Mouse (Mus musculus): ENCODE data around the gene Plin1. TPM values are rescaled to one million over a fixed set of nuclear protein-coding genes. Genes with fewer than 3 reads are reported as not detected.

Plin1 gene
- polyA plus RNA-seq (2012; rRNA removed), result not detected in 2 replicates

DNA sequence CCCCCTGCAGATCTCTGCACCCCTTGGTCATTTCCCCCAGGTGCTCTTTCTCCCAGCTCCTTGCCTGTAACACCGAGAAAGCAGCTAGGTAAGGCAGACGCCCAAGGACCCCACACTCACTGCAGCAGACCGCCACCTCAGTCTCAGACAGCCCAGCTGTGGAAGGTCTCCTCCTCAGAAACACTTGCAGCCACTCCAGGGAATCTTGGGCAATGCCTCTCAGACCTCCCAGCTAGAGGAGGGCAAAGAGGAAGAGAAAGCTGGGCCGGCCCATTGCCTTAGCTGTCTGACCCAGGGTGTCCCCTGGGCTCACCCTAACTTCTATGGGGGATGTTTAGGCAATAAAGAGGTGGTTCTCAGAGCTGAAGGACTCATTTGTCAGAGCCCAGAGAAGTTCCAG lies at the start of gene Plin1:
Gene Plin1 (minus strand): TSS at position 282 of the 400 bp plus-strand sequence.

DNA sequence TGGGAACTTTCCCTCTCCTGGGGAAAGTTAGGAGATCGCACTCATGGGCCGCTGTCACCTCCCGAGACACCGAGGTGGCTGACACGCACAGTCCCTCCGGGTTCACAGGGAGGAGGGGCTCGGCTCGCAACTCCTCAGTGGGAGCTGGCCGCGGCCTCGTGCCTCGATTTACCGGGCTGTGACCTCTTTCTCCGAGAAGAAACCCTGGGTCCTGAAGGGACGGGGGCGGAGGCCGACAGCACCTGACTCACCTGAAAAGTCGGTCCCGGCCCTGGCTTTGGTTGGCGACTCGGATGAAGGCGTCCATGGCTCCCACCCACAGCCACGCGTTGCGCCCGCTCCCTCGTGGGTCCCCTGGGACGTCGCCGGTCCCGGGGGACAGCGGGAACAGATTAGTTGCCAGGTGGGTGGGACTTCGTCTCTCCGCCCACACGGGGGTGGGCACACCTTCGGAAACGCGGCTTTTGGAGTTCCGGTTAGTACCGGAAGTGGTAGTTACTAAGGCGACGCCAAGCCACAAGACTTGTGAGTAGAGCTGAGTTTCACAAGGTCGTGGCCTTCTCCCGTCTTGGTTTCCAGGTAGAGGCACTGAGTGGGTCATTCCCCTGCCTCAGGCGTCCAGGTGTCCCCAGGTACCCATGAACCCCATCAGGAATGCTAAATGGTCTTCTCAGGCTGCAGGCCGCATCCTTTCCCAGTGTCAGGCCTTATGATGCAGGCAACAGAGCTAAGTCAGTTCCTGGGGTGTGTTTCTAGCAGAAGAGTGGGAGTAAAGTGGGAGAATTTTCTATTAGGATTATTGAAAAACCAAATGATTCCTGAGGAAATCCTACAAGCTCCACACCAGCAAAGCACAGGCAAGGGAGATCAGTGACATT lies 10.2 kb upstream of the Plin1 start, which contains the start of the genes Pex11a and Wdr93:
Gene Pex11a (minus strand): TSS at position 473 of the 878 bp plus-strand sequence.
Gene Wdr93 (plus strand): TSS at position 505 of the 878 bp plus-strand sequence.

DNA sequence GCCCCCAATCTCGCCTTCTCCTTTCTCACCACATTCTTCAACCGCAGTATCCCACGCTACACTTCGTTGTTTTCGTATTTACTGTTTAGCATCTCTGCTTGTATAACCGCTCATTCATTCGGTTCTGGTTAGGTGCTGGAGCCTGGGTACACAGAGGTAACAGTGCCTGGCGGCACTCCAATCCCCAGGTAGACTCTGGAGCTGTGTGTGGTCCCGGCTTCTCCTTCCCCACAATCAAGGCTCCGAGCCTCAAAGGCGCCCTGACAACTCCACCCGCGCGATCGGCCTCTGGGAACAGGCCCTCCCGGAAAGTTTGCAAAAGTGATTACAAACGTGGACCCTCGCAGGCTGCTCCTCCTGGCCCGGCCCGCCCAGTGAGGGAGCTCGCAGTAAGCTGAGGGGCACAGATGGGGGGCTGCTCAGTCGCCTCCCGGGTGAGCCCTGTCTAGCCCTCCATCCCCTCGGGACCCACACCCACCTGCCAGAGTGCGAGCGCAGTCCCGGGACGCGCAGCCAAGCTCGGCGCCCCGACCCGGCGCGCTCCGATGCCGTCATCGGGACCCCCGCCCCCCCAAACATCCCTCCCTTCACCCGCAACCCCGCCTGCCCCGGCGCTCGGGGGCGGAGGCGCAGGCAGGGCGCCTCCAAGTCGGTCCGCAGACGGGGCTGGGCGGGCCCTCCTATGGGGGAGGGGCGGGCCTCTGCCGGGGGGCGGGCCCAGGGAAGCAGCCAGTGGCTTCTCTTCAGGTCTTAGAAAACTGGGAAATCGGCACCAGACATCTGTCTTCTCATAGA lies 17.3 kb downstream of the Plin1 start, which contains the start of gene Kif7:
Gene Kif7 (minus strand): TSS at position 534 of the 795 bp plus-strand sequence.

Other genes with a start within 250 kb of the Plin1 start
- gene Rhcg, start 115.2 kb downstream of the Plin1 start, polyA plus RNA-seq (2012; rRNA removed), result 0.03 and 0.06 TPM in 2 replicates
- 3.7 and 4.3 TPM in 2 replicates for gene Ticrr, start 72.7 kb downstream of the Plin1 start, polyA plus RNA-seq (2012; rRNA removed)
- gene Kif7, start 17.2 kb downstream of the Plin1 start, polyA plus RNA-seq (2012; rRNA removed), result 0.46 and 0.51 TPM in 2 replicates
- 0.97 and 1.1 TPM in 2 replicates for gene Pex11a, start 10.2 kb upstream of the Plin1 start, polyA plus RNA-seq (2012; rRNA removed)
- gene Wdr93, start 10.3 kb upstream of the Plin1 start, polyA plus RNA-seq (2012; rRNA removed), result 0.02 and 0.03 TPM in 2 replicates
- 0.02 TPM in 1 of 2 replicates, not detected in the other for gene Mesp1, start 60.9 kb upstream of the Plin1 start, polyA plus RNA-seq (2012; rRNA removed)
- 0.03 TPM in 2 replicates for gene Mesp2, start 77.8 kb upstream of the Plin1 start, polyA plus RNA-seq (2012; rRNA removed)
- gene Anpep, start 128.2 kb upstream of the Plin1 start, polyA plus RNA-seq (2012; rRNA removed), result 16.2 and 17.8 TPM in 2 replicates
- gene Ap3s2, start 187.7 kb upstream of the Plin1 start, polyA plus RNA-seq (2012; rRNA removed), result 5.5 and 6.2 TPM in 2 replicates
- 1.8 and 2.3 TPM in 2 replicates for gene Arpin, start 202.5 kb upstream of the Plin1 start, polyA plus RNA-seq (2012; rRNA removed)